In genomic region chr6:73368836-73369141, GRCm38 (mm10) we compare ENCODE assay signal across 9 mouse cellular contexts.
DNase-seq lines count a peak whose midpoint lies in the region; ATAC-seq and TF ChIP-seq lines count a peak whose summit lies in the region.
"Had no signal": no experiment of that assay in that cellular context is flagged by ENCODE, and none has a peak within 500 bp of the region (broad histone marks: within the 10 kb centered on the region; RNA-seq: fewer than 3 reads in every experiment).

No protein-coding gene starts in this region.

- WGBS in hindbrain, embryonic 10.5 days = 28% methylated on average over 6 of the region's 6 CpGs
- WGBS in hindbrain, embryonic 11.5 days = 28% methylated on average over 6 of the region's 6 CpGs
- WGBS in forebrain, embryonic 13.5 days = 17% methylated on average over 6 of the region's 6 CpGs
- 24% methylated on average over 6 of the region's 6 CpGs for WGBS in midbrain, embryonic 10.5 days

- no peak overlapping the region; the same call in 1 of the 2 replicates for H3K4me2 ChIP-seq in hindbrain, embryonic 11.5 days (replicated peaks; ENCODE audit: low read depth, low read length)
- peak overlapping the region; percentile 51 for H3K4me2 ChIP-seq in forebrain, embryonic 13.5 days

- peaks cover 11% of the 10 kb centered on the region; the same call in 1 of the 2 replicates for H3K4me1 ChIP-seq in hindbrain, embryonic 10.5 days (replicated peaks)
- no peaks in the 10 kb centered on the region for H3K4me1 ChIP-seq in hindbrain, embryonic 11.5 days (replicated peaks; ENCODE audit: control insufficient read depth, insufficient read depth, low read length)
- peaks cover 2% of the 10 kb centered on the region for H3K4me1 ChIP-seq in ES-Bruce4 (ENCODE audit: control insufficient read depth, insufficient read depth, low read length)
- H3K4me1 ChIP-seq in forebrain, embryonic 13.5 days = peaks cover 14% of the 10 kb centered on the region
- peaks cover 9% of the 10 kb centered on the region for H3K4me1 ChIP-seq in midbrain, embryonic 10.5 days

- TF ChIP-seq POLR2A in ES-Bruce4 (IDR thresholded peaks at IDR 0.05; ENCODE audit: insufficient read depth, low read length) = no peak

- no peak for TF ChIP-seq CTCF in ES-Bruce4 (IDR thresholded peaks at IDR 0.05; ENCODE audit: low read depth, low read length)

- no peaks in the 10 kb centered on the region for H3K9me3 ChIP-seq in hindbrain, embryonic 10.5 days
- H3K9me3 ChIP-seq in hindbrain, embryonic 11.5 days (ENCODE audit: control insufficient read depth, low read length) = no peaks in the 10 kb centered on the region
- H3K9me3 ChIP-seq in ES-Bruce4 (replicated peaks; ENCODE audit: control insufficient read depth, insufficient read depth, low read length, poor library complexity, severe bottlenecking) = no peaks in the 10 kb centered on the region
- no peaks in the 10 kb centered on the region for H3K9me3 ChIP-seq in forebrain, embryonic 13.5 days (replicated peaks)
- H3K9me3 ChIP-seq in midbrain, embryonic 10.5 days (replicated peaks) = no peaks in the 10 kb centered on the region

- H3K27me3 ChIP-seq in hindbrain, embryonic 10.5 days (ENCODE audit: insufficient read depth, poor library complexity, severe bottlenecking) = peaks cover 15% of the 10 kb centered on the region
- H3K27me3 ChIP-seq in hindbrain, embryonic 11.5 days (ENCODE audit: control insufficient read depth, insufficient read depth, low read length) = no peaks in the 10 kb centered on the region
- H3K27me3 ChIP-seq in ES-Bruce4 (ENCODE audit: control insufficient read depth, insufficient read depth, low read length, poor library complexity, severe bottlenecking) = no peaks in the 10 kb centered on the region
- 0 out of 2 replicates have a peak, but pooled peaks cover 4% of the 10 kb centered on the region for H3K27me3 ChIP-seq in forebrain, embryonic 13.5 days
- peaks cover 27% of the 10 kb centered on the region for H3K27me3 ChIP-seq in midbrain, embryonic 10.5 days (ENCODE audit: low read depth, poor library complexity, severe bottlenecking)

- no peak overlapping the region for H3K27ac ChIP-seq in hindbrain, embryonic 10.5 days
- H3K27ac ChIP-seq in hindbrain, embryonic 11.5 days (ENCODE audit: low read depth, low read length) = no peak overlapping the region
- 0 out of 2 replicates have a peak overlapping the region, but pooled peaks have one; percentile 37 for H3K27ac ChIP-seq in ES-Bruce4 (ENCODE audit: insufficient read depth, low read length)
- H3K27ac ChIP-seq in forebrain, embryonic 13.5 days = no peak overlapping the region
- no peak overlapping the region for H3K27ac ChIP-seq in midbrain, embryonic 10.5 days (replicated peaks)

- no peak for DNase-seq in hindbrain, embryonic 10.5 days (ENCODE audit: low spot score)
- no peak for DNase-seq in hindbrain, embryonic 11.5 days (ENCODE audit: low spot score)
- no peak for DNase-seq in midbrain, embryonic 10.5 days (ENCODE audit: low spot score)
- no peak for DNase-seq in adrenal gland, adult 2 months
- no peak for DNase-seq in ovary, postnatal 14 days (ENCODE audit: low spot score)

- peak overlapping the region; percentile 24 for H3K4me3 ChIP-seq in hindbrain, embryonic 10.5 days
- H3K4me3 ChIP-seq in hindbrain, embryonic 11.5 days (ENCODE audit: low read depth, low read length) = no peak overlapping the region
- no peak overlapping the region for H3K4me3 ChIP-seq in ES-Bruce4 (ENCODE audit: low read depth, low read length)
- H3K4me3 ChIP-seq in forebrain, embryonic 13.5 days = no peak overlapping the region
- peak overlapping the region; percentile 33 for H3K4me3 ChIP-seq in midbrain, embryonic 10.5 days

- no peak for ATAC-seq in hindbrain, embryonic 11.5 days (ENCODE audit: low FRiP score)
- ATAC-seq in forebrain, embryonic 13.5 days = no peak
- no peak for ATAC-seq in megakaryocyte progenitor cell, adult 5-6 weeks (replicated peaks; ENCODE audit: poor library complexity)

- H3K36me3 ChIP-seq in hindbrain, embryonic 10.5 days = no peaks in the 10 kb centered on the region
- H3K36me3 ChIP-seq in hindbrain, embryonic 11.5 days (ENCODE audit: control insufficient read depth, insufficient read depth, low read length) = no peaks in the 10 kb centered on the region
- no peaks in the 10 kb centered on the region for H3K36me3 ChIP-seq in ES-Bruce4 (ENCODE audit: control insufficient read depth, insufficient read depth, low read length, poor library complexity, severe bottlenecking)
- no peaks in the 10 kb centered on the region for H3K36me3 ChIP-seq in forebrain, embryonic 13.5 days (ENCODE audit: poor library complexity, severe bottlenecking)
- H3K36me3 ChIP-seq in midbrain, embryonic 10.5 days = no peaks in the 10 kb centered on the region
- H3K36me3 ChIP-seq: G1E had no signal

- no peak overlapping the region for H3K9ac ChIP-seq in hindbrain, embryonic 11.5 days (ENCODE audit: low read depth, low read length)
- no peak overlapping the region for H3K9ac ChIP-seq in ES-Bruce4 (ENCODE audit: low read depth, poor library complexity, severe bottlenecking)
- no peak overlapping the region for H3K9ac ChIP-seq in forebrain, embryonic 13.5 days

- TF ChIP-seq EP300 in ES-Bruce4 (IDR thresholded peaks at IDR 0.05; ENCODE audit: insufficient read depth, low read depth, low read length) = no peak

Comparison
In these comparisons a context has a peak if more than half of its experiments do, and no peak if none do; other contexts are left out.
1. H3K4me3 ChIP-seq: peak in hindbrain, embryonic 10.5 days (single experiment) and midbrain, embryonic 10.5 days (single experiment); none in hindbrain, embryonic 11.5 days (single experiment), ES-Bruce4 (single experiment) and forebrain, embryonic 13.5 days (single experiment).